Comparison of ENCODE assay signal across 32 mouse cellular contexts in genomic region chr5:77162566-77162965, GRCm38 (mm10). TPM values are rescaled to one million over a fixed set of nuclear protein-coding genes. Genes with fewer than 3 reads are reported as not detected.
"Had no signal": no experiment of that assay in that cellular context is flagged by ENCODE, and none has a peak within 500 bp of the region (broad histone marks: within the 10 kb centered on the region; RNA-seq: fewer than 3 reads in every experiment).

No protein-coding gene starts in this region.

- ATAC-seq: forebrain, postnatal 0 days; hindbrain, embryonic 16.5 days; inflammation-experienced regulatory T-cells, adult 6 months; intestine, embryonic 15.5 days; intestine, postnatal 0 days had no signal

- H3K4me1 ChIP-seq: heart, embryonic 15.5 days; hindbrain, embryonic 12.5 days had no signal

- H3K4me3 ChIP-seq: heart, embryonic 13.5 days; heart, embryonic 15.5 days; hindbrain, embryonic 10.5 days; hindbrain, embryonic 12.5 days; intestine, embryonic 15.5 days; layer of hippocampus, adult 2 months; left cerebral cortex, adult 2 months; limb, embryonic 10.5 days; limb, embryonic 12.5 days had no signal

- H3K36me3 ChIP-seq: heart, embryonic 13.5 days; heart, embryonic 15.5 days; hindbrain, embryonic 10.5 days; hindbrain, embryonic 12.5 days; intestine, embryonic 15.5 days; limb, embryonic 10.5 days; limb, embryonic 12.5 days had no signal

- H3K27me3 ChIP-seq: heart, embryonic 13.5 days; heart, embryonic 15.5 days; hindbrain, embryonic 12.5 days; intestine, embryonic 15.5 days; limb, embryonic 12.5 days had no signal

- H3K4me2 ChIP-seq: heart, embryonic 11.5 days; heart, embryonic 13.5 days; heart, embryonic 15.5 days; hindbrain, embryonic 12.5 days; hindbrain, embryonic 14.5 days; intestine, embryonic 15.5 days; limb, embryonic 12.5 days; liver, embryonic 11.5 days had no signal

- H3K9me3 ChIP-seq: heart, embryonic 13.5 days; heart, embryonic 15.5 days; hindbrain, embryonic 10.5 days; hindbrain, embryonic 12.5 days; intestine, embryonic 15.5 days; limb, embryonic 10.5 days; limb, embryonic 12.5 days had no signal

- H3K27ac ChIP-seq: heart, embryonic 13.5 days; heart, embryonic 15.5 days; hindbrain, embryonic 10.5 days; hindbrain, embryonic 12.5 days; hindbrain, embryonic 14.5 days; intestine, embryonic 15.5 days; layer of hippocampus, adult 2 months; left cerebral cortex, adult 2 months; limb, embryonic 10.5 days; limb, embryonic 12.5 days had no signal

- DNase-seq: forebrain, postnatal 0 days; gastrocnemius, postnatal 14 days; gastrocnemius, postnatal 36 days; heart, postnatal 10 days; heart, postnatal 4 days; kidney, adult 18-20 months; kidney, adult 8-10 months; kidney, postnatal 10 days; kidney, postnatal 25 days; kidney, postnatal 4 days; liver had no signal

- H3K9ac ChIP-seq: forebrain, postnatal 0 days; heart, embryonic 13.5 days; heart, embryonic 15.5 days; hindbrain, embryonic 12.5 days; hindbrain, embryonic 14.5 days; intestine, embryonic 15.5 days; limb, embryonic 12.5 days had no signal

RNA-seq across cellular contexts. Expression of gene Hopx, which starts 47.6 kb away (rescaled TPM):
- polyA plus RNA-seq: limb, embryonic 10.5 days; limb, embryonic 12.5 days had no signal

RNA-seq across cellular contexts. Expression of gene Spink2, which starts 48.7 kb away (rescaled TPM):
- total RNA-seq: forebrain, postnatal 0 days; gastrocnemius, adult 18-20 months; gastrocnemius, adult 8-10 months; gastrocnemius, postnatal 36 days; layer of hippocampus, adult 2 months; layer of hippocampus, postnatal 10 days; layer of hippocampus, postnatal 25 days; left cerebral cortex, adult 2 months; left cerebral cortex, postnatal 14 days; left cerebral cortex, postnatal 36 days had no signal
